Comparison of ENCODE assay signal across 25 mouse cellular contexts in the genomic region with DNA sequence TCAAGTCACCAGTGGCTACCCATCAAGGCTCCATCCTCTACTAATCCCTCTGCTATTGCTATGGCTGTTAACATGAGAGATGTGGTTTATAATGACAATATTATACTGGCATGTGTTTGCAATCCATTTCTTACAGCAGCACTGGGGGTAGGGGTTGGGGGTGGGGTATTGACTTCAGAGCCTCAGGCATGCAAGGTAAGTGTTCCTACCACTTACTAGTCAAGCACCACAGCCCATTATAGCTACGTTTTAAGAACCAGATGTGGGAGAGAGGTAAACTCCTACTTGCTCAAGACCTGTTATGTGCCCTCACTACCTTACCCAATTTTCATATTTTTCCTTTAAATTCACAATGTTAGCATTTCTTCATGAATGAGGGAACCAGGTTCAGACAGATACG.
"Had no signal": no experiment of that assay in that cellular context is flagged by ENCODE, and none has a peak within 500 bp of the region (broad histone marks: within the 10 kb centered on the region; RNA-seq: fewer than 3 reads in every experiment).

No protein-coding gene starts in this region.

- H3K9me3 ChIP-seq: heart, embryonic 13.5 days; heart, embryonic 15.5 days; hindbrain, embryonic 13.5 days; hindbrain, embryonic 15.5 days; intestine, embryonic 15.5 days; liver, embryonic 13.5 days; liver, embryonic 15.5 days had no signal

- H3K9ac ChIP-seq: heart, embryonic 13.5 days; heart, embryonic 15.5 days; hindbrain, embryonic 13.5 days; hindbrain, embryonic 15.5 days; intestine, embryonic 15.5 days; liver, embryonic 13.5 days; liver, embryonic 15.5 days; liver, postnatal 0 days had no signal

- H3K4me2 ChIP-seq: heart, embryonic 11.5 days; heart, embryonic 13.5 days; heart, embryonic 15.5 days; hindbrain, embryonic 13.5 days; hindbrain, embryonic 15.5 days; intestine, embryonic 15.5 days; liver, embryonic 11.5 days; liver, embryonic 13.5 days; liver, embryonic 15.5 days had no signal

- ATAC-seq: intestine, embryonic 15.5 days; intestine, postnatal 0 days; liver, postnatal 0 days had no signal

- DNase-seq: gastrocnemius, adult 2 months; gastrocnemius, postnatal 10 days; gastrocnemius, postnatal 25 days; heart, adult 18-20 months; heart, postnatal 14 days; heart, postnatal 36 days; kidney, adult 18-20 months; kidney, adult 8-10 months; kidney, postnatal 10 days; kidney, postnatal 25 days; kidney, postnatal 4 days; left cerebral cortex, postnatal 4 days; liver; liver, embryonic 13.5 days; liver, postnatal 0 days had no signal

- H3K36me3 ChIP-seq: heart, embryonic 13.5 days; heart, embryonic 15.5 days; hindbrain, embryonic 13.5 days; hindbrain, embryonic 15.5 days; intestine, embryonic 15.5 days; liver, embryonic 13.5 days; liver, embryonic 15.5 days had no signal

- H3K4me1 ChIP-seq: heart, embryonic 13.5 days; heart, embryonic 15.5 days; hindbrain, embryonic 13.5 days; hindbrain, embryonic 15.5 days; intestine, embryonic 15.5 days; liver, embryonic 13.5 days; liver, embryonic 15.5 days had no signal

- H3K27me3 ChIP-seq: heart, embryonic 13.5 days; heart, embryonic 15.5 days; hindbrain, embryonic 13.5 days; hindbrain, embryonic 15.5 days; intestine, embryonic 15.5 days; liver, embryonic 13.5 days; liver, embryonic 15.5 days had no signal

- H3K27ac ChIP-seq: gastrocnemius, adult 2 months; heart, embryonic 13.5 days; heart, embryonic 15.5 days; hindbrain, embryonic 13.5 days; hindbrain, embryonic 15.5 days; intestine, embryonic 15.5 days; layer of hippocampus, adult 2 months; liver, embryonic 13.5 days; liver, embryonic 15.5 days had no signal

- H3K4me3 ChIP-seq: gastrocnemius, adult 2 months; heart, embryonic 13.5 days; heart, embryonic 15.5 days; hindbrain, embryonic 13.5 days; hindbrain, embryonic 15.5 days; intestine, embryonic 15.5 days; layer of hippocampus, adult 2 months; liver, embryonic 13.5 days; liver, embryonic 15.5 days had no signal
